Mouse (Mus musculus) left cerebral cortex, postnatal 36 days (tissue): Measurements from ENCODE around the gene Mrpl45. TPM values are rescaled to one million over a fixed set of nuclear protein-coding genes. Genes with fewer than 3 reads are reported as not detected.
A peak's percentile ranks its signal among the peaks of the same experiment; 100 is the strongest.
"Not testable (repeated sequence)": the region's sequence is repeated elsewhere in the genome, so short reads cannot be mapped to it uniquely, and the experiment has no call there.

Experiments
- DNase-seq, 2 experiments: peaks; one replicate each; pipeline ENCODE4 v3.0.0; 2021 to 2022; ENCODE audit warnings: low spot score in 2 of 2, mixed read lengths in 1 of 2
- intact Hi-C: fragments of 180-260 bp; cut with DNase I; formaldehyde crosslinking; loops from one replicate; pipeline ENCODE4 v1.15.1; 2025
- total RNA-seq, 2 experiments: library from RNA; stranded (reverse); gene quantifications; 2 replicates each; pipeline ENCODE4 v1.2.3; 2021

The Mrpl45 gene
- total RNA-seq, 2 experiments from 2014 or later: 23.3 to 30.2 TPM

- intact Hi-C loops: no loop called here
- DNase-seq: no peak
Measured at GRCm38 (mm10) chr11:97352935-97353597, 37.5 kb downstream of the Mrpl45 start.

DNA sequence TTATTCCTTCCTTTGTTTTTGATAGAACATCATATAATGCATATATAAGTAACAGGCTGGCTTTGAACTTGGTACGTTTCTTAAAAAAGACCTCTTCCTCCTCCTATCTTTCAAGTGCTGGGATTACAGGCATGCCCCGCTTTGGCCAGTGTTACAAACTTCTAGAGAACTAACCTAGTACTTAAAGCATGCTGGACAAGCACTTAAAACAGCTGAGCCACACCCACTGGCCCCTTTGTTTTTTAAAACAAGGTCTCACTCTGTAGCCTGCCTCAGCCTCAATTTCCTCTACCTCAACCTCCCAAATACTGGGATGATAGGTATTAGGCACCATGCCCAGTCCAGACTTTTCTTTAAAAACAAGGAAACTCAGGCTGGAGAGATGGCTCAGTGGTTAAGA, 39.1 kb downstream of the Mrpl45 start:
- intact Hi-C loops: no loop called here
- DNase-seq: no peak

GRCm38 (mm10) chr11:97355247-97355646, 39.7 kb downstream of the Mrpl45 start:
- intact Hi-C loops: no loop called here
- DNase-seq: no peak

- intact Hi-C loops: not testable (repeated sequence)
- DNase-seq: peak; percentile 59 to 72
Measured at GRCm38 (mm10) chr11:97357663-97358062, 42.1 kb downstream of the Mrpl45 start.

DNA sequence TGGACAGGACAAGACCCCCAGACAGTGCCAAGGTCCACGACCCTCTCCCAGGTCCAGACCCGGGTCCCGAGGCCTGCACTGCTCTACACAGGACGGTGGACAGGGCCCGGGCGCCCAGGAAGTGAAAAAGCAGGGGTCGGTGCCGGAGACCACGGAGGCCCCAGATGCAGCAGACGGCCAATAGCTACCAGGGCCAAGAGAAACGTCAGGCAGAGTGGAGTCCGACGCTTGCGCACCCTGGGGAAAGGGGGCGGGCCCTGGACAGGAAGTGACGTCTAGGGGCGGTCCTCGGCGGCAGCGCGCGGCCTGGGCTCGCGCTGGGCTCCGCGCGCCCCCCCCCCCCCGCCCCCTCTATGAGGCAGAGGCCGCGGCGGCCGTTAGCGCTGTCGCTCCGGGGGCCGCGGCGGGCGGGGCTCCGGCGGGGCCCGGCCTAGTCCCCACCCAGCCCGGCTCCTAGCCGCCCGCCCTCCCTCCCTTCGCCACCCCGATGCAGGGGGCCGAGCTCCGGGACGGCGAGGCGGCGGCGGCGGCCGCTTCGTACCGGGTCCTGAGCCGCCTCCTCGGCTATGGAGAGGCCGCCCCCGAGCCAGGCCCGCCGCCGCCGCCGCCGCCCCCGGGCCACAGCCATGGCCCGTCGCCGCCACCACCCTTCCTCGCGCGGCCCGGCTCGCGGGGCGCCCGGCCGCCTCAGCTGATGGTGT, 46.6 kb downstream of the Mrpl45 start, which contains the start of gene Socs7:
Gene Socs7, plus strand, starts transcription at position 604 of the 701 bp plus-strand sequence.
- intact Hi-C loops: loop anchor here (2.0 to 5.0 kb wide), 2 partner anchors 39 to 105 kb away; no protein-coding TSS in a partner anchor
- DNase-seq: peak; percentile 93 to 95

- peak; percentile 41 to 58 for DNase-seq
- intact Hi-C loops: loop anchor here (2.0 to 5.0 kb wide), 2 partner anchors 38 to 105 kb away; no protein-coding TSS in a partner anchor
Measured at GRCm38 (mm10) chr11:97362649-97362942, 47.1 kb downstream of the Mrpl45 start.

- DNase-seq: peak; percentile 36 to 39
- intact Hi-C loops: loop anchor here (2.0 to 5.0 kb wide), 2 partner anchors 38 to 104 kb away; no protein-coding TSS in a partner anchor
Measured at GRCm38 (mm10) chr11:97362943-97363643, 47.6 kb downstream of the Mrpl45 start.

GRCm38 (mm10) chr11:97363644-97363995, 48.1 kb downstream of the Mrpl45 start:
- no peak for DNase-seq
- intact Hi-C loops: loop anchor here (2.0 to 5.0 kb wide), 2 partner anchors 37 to 104 kb away; no protein-coding TSS in a partner anchor

DNA sequence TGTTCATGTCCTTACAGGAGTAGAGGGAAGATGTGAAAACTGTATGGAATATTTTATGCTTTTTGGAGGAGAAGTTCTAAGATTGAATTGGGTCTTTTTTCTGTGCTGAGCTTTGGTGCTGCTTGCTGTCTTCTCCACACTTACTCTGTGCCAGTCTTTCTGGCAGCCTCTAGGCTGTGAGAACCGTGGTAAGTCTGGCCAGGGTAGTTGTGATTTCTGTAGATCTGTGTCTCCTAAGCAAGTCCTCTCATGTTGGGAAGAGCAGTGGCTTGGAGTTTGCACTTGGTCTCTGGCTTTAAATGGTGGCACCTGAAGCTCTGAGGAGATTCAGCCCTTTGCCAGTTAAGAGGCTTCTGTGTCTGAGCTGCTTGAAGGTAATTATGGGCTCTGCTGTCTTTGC, 50.0 kb downstream of the Mrpl45 start:
- intact Hi-C loops: no loop called here
- no peak for DNase-seq

DNA sequence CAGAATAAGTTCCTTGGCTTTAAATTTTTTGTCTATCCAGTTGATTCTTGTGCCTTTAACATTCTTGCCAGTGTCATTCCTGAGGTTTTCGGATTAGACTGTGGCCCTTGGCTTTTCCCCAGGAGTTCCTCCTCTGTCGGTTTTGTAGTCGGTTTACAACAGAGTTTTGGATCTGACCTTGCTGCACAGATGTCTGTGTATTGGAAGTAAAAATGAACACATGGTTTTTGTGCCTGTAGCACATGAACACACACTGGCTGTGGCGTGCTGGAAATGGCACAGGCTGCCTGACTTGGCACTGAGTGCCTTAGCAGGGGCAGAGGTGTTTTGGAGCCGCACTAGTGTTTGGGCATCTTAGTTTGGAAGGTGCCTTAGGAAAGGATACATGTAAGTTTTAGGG, 53.0 kb downstream of the Mrpl45 start:
- no peak for DNase-seq

DNA sequence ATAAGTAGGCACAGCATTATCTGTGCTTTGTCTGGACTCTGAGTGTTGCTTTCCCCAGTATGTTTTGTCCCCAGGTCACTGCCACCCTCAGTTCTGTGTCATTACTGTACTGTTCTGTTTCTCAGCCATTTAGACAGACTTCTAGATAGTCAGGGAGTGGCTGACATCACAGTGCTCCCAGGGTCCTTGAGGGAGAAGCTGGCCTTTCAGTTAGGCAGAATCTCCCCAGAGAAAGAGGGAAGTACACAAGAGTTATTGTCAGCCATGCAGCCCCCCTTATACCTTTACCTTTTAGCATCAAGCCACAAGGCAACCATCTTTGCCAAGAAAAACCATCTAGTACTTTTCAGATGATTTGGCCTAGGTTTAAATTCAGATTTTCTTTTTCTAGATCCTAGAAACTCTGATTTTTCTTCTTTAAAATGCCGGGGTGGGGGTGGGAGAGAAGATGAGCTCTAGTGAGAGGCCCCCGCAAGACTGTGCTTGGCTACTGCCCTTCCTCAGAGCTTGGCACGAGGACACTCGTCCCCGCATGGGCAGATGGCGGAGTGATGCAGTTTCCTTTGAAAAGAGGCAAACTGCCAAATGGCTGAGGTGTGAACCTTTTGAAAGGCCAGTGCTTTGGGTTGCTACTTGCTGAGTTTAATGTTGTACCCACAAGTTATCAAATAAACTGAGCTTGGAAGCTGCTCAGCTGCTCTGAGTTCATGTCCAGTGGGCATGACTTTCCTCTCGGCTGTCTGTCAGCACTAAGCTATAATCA, 55.0 kb downstream of the Mrpl45 start:
- DNase-seq: peak; percentile 71 to 78
- intact Hi-C loops: no loop called here

More for the DNA sequence above, 53.0 kb downstream of the Mrpl45 start:
- intact Hi-C loops: no loop called here

GRCm38 (mm10) chr11:97372159-97372864, 56.8 kb downstream of the Mrpl45 start:
- intact Hi-C loops: no loop called here
- DNase-seq: no peak

GRCm38 (mm10) chr11:97373402-97373801, 57.9 kb downstream of the Mrpl45 start:
- intact Hi-C loops: no loop called here

More at GRCm38 (mm10) chr11:97373402-97373801, 57.9 kb downstream of the Mrpl45 start:
- DNase-seq: no peak

Other genes with a start within 250 kb of the Mrpl45 start
- gene Tbx21, start 200.4 kb upstream of the Mrpl45 start, total RNA-seq: under 1 TPM; 0.17 to 0.32 TPM
- gene Tbkbp1, start 164.2 kb upstream of the Mrpl45 start, total RNA-seq: 10 to 100 TPM; 42.9 to 53.7 TPM
- gene Kpnb1, start 127.8 kb upstream of the Mrpl45 start, total RNA-seq: 100 to 1,000 TPM; 114 to 119 TPM
- gene Npepps, start 35.1 kb upstream of the Mrpl45 start, total RNA-seq: 100 to 1,000 TPM; 122 to 156 TPM
- under 1 TPM; 0.39 to 0.52 TPM for gene Gpr179, start 36.4 kb downstream of the Mrpl45 start, total RNA-seq
- gene Socs7, start 46.8 kb downstream of the Mrpl45 start, total RNA-seq: 10 to 100 TPM; 78.0 to 87.2 TPM
- 10 to 100 TPM; 68.0 to 74.4 TPM for gene Arhgap23, start 99.8 kb downstream of the Mrpl45 start, total RNA-seq
- gene 4933428G20Rik, start 184.6 kb downstream of the Mrpl45 start, total RNA-seq: under 1 TPM; 0.22 to 0.48 TPM